Mouse (Mus musculus): ENCODE results near the gene Mc1r. TPM values are rescaled to one million over a fixed set of nuclear protein-coding genes. Genes with fewer than 3 reads are reported as not detected.

The Mc1r gene
- polyA plus RNA-seq, 1 experiment from 2014 or later = 0.14 TPM

Other genes starting within 250 kb of the Mc1r start
- 1.7 and 1.9 TPM in 2 replicates for gene Sult5a1, start 248.8 kb upstream of the Mc1r start, polyA plus RNA-seq (2016; fragmentation: Nextera tagmentation; extraction: Ambion mirVana)
- gene Dpep1, start 220.9 kb upstream of the Mc1r start, polyA plus RNA-seq (2016; fragmentation: Nextera tagmentation; extraction: Ambion mirVana) = 0.17 and 0.52 TPM in 2 replicates
- 150 and 155 TPM in 2 replicates for gene Chmp1a, start 194.3 kb upstream of the Mc1r start, polyA plus RNA-seq (2016; fragmentation: Nextera tagmentation; extraction: Ambion mirVana)
- 5.7 and 6.3 TPM in 2 replicates for gene Spata33, start 194.3 kb upstream of the Mc1r start, polyA plus RNA-seq (2016; fragmentation: Nextera tagmentation; extraction: Ambion mirVana)
- 36.5 and 38.3 TPM in 2 replicates for gene Cdk10, start 182.3 kb upstream of the Mc1r start, polyA plus RNA-seq (2016; fragmentation: Nextera tagmentation; extraction: Ambion mirVana)
- 1.4 and 1.6 TPM in 2 replicates for gene Spata2l, start 170.9 kb upstream of the Mc1r start, polyA plus RNA-seq (2016; fragmentation: Nextera tagmentation; extraction: Ambion mirVana)
- 25.8 and 27.5 TPM in 2 replicates for gene Zfp276, start 152.9 kb upstream of the Mc1r start, polyA plus RNA-seq (2016; fragmentation: Nextera tagmentation; extraction: Ambion mirVana)
- 31.0 and 34.9 TPM in 2 replicates for gene Vps9d1, start 152.8 kb upstream of the Mc1r start, polyA plus RNA-seq (2016; fragmentation: Nextera tagmentation; extraction: Ambion mirVana)
- 40.2 and 40.5 TPM in 2 replicates for gene Fanca, start 88.5 kb upstream of the Mc1r start, polyA plus RNA-seq (2016; fragmentation: Nextera tagmentation; extraction: Ambion mirVana)
- 19.9 and 21.8 TPM in 2 replicates for gene Spire2, start 74.4 kb upstream of the Mc1r start, polyA plus RNA-seq (2016; fragmentation: Nextera tagmentation; extraction: Ambion mirVana)
- 174 and 194 TPM in 2 replicates for gene Tcf25, start 33.4 kb upstream of the Mc1r start, polyA plus RNA-seq (2016; fragmentation: Nextera tagmentation; extraction: Ambion mirVana)
- gene Tubb3, start 4.3 kb downstream of the Mc1r start, polyA plus RNA-seq (2016; fragmentation: Nextera tagmentation; extraction: Ambion mirVana) = 827 and 897 TPM in 2 replicates
- 42.9 and 46.6 TPM in 2 replicates for gene Def8, start 16.4 kb downstream of the Mc1r start, polyA plus RNA-seq (2016; fragmentation: Nextera tagmentation; extraction: Ambion mirVana)
- gene Afg3l1, start 70.8 kb downstream of the Mc1r start, polyA plus RNA-seq (2016; fragmentation: Nextera tagmentation; extraction: Ambion mirVana) = 69.7 and 71.1 TPM in 2 replicates
- gene Dbndd1, start 108.4 kb downstream of the Mc1r start, polyA plus RNA-seq (2016; fragmentation: Nextera tagmentation; extraction: Ambion mirVana) = 38.8 and 42.6 TPM in 2 replicates
- gene Gas8, start 111.7 kb downstream of the Mc1r start, polyA plus RNA-seq (2016; fragmentation: Nextera tagmentation; extraction: Ambion mirVana) = 41.0 and 41.3 TPM in 2 replicates
- gene Rhou, start 246.8 kb downstream of the Mc1r start, polyA plus RNA-seq (2016; fragmentation: Nextera tagmentation; extraction: Ambion mirVana) = 7.6 and 7.9 TPM in 2 replicates

Data from forebrain, embryonic 12.5 days (tissue).